Mouse (Mus musculus): ENCODE data around the gene Acad8.
A peak's percentile ranks its signal among the peaks of the same experiment; 100 is the strongest.

Acad8 gene

DNA sequence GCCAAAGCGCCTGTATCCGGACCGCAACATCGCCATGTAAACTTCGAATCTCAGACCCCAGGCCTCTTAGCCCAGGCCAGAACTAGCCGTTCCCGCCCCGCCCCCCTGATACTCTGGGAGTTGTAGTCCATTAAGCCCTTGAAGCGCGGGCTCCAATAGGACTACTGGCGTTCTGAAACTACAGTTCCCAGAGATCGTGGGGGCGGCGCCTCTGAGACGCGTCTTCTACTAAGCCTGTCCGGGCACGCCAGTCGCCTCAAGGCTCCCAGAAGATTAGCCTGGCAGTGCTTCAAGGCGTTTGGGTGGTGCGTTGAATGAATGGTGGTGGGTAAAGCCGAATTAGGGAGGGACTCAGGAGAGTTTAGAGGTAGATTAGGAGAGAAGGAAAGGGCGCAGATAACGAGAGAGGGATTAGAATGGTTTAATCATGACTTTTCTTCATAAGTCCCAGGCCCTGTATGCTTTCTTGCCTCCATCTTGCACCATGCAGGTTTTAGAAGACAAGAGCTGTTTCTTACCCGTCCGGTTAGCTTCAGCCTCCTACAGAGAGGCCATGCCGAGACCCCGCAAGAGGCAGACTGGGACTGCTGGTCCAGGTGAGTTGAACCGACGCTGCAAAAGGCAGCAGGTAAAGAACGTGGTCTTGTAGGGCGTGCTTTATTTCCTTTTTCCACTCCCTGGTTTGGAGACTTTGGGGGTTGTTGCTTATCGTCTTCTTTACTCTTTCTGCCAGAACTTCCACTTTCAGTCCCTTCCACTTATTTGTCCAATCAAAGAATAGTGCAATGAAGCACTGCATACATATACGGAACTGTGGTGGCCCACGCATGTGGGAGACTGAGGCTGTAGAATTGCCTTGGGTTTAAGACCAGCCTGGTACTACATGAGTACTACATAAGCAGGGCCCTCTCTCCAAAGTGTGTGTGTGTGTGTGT lies at the start of gene Acad8, which contains the start of gene Thyn1:
Gene Acad8 (minus strand): TSS at position 106 of the 935 bp plus-strand sequence.
Gene Thyn1 (plus strand): TSS at position 250 of the 935 bp plus-strand sequence.
- DNase-seq, result peak; percentile 91

GRCm38 (mm10) chr9:27043892-27044291 lies 44.5 kb upstream of the Acad8 start:
- no peak for DNase-seq

DNA sequence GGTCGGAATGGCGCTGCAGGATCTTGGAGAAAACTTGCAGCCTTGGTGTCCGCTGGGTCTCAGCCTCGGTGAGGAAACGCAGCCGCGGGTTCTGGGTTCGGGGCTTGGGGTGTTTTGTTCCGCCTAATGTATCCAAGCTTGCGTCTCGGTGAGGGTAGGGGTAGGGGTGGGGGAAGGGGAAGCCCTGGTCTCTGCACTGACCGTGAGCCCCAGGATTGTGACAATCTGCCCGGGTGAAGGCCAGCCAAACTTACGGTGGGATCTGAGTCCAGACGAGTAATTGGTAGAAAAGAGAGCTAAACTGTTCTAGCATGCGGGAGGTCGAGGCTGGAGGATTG lies 31.4 kb upstream of the Acad8 start:
- no peak for DNase-seq

DNA sequence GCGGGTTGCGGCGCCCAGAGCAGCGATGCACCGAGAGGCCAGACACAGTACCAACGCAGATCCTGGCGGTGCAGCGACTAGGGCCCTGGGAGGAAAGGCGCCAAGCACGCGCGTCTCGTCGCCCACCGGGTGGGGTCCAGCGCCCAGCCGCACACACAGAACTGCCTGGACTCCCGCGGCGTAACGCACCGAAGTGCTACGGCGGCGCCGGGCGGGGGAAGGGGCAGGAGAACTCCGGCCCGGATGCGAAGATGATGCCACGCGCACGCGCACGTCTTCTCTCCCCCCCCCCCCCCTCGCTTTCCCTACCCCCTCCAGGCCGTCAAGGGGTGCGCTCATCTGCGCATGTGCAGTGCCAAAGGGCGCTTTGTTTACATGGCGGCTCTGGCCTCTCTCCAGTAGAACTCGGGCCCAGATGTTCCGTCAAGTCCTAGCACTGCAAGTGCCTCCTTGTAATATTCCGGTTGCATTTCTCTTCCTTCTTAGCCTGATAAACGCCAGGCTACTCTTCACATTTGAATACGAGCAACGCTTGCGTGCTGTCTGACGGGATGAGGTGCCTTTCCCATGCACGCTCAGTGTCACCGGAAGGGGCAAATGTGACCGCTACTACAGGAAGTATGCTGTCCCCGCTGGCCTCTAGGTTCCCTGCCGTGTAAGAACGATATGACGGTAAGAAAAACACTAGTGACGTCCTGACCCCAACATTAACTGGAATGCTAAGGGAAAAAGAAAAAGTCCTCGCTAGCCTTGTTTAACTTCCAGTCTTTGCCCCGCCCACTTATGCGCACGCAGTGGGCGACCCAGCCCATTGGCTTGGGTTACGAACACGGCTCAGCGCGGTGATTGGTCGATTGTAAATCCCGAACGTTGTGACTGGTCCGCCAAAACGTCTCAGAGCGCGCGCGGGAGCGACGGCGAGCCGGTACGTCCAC lies 30.7 kb upstream of the Acad8 start, which contains the start of the genes Vps26b and Ncapd3:
Gene Vps26b (minus strand): TSS at position 238 of the 935 bp plus-strand sequence.
Gene Ncapd3 (plus strand): TSS at position 348 of the 935 bp plus-strand sequence.
- DNase-seq, result peak; percentile 94

DNA sequence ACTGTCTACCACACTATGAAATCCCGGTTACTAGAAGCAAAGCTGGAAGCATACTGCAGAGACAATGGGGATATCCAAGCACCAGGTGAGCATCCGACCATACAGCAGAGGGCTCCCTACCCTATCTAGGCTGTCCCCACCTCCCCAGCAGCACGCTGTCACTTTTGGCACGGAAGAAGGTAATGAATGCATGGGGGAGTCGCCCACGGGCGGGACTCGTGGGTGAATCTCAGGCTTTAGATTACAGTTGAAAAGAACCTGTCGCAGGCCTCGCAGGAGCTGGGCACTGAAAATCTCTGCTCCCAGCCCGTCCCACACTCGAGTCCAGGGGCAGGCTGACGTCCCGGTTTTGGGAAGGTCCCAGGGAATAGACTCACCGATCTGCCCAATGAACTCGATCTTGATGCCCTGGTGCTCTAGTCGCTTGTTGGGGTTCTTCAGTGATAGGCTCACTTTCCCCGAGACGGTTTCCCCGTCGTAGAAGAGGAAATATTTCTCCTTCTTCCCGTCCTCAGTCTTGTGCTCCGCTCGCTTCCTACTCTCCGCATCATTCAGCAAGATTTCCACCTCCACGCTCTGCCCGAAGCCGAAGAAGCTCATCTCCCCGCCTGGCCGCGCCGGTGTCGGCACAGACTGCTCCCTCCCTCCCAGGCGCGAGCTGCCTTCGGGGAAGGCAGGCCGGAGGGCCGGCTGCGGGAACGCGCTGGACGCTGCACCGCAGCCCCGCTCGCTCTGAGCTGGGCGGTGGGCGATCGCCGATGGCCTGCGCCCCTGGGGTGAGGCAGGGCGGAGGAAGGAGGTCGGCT lies 29.9 kb upstream of the Acad8 start:
- DNase-seq, result peak; percentile 72

- no peak for DNase-seq
Measured at GRCm38 (mm10) chr9:27026708-27027107, 27.3 kb upstream of the Acad8 start.

DNA sequence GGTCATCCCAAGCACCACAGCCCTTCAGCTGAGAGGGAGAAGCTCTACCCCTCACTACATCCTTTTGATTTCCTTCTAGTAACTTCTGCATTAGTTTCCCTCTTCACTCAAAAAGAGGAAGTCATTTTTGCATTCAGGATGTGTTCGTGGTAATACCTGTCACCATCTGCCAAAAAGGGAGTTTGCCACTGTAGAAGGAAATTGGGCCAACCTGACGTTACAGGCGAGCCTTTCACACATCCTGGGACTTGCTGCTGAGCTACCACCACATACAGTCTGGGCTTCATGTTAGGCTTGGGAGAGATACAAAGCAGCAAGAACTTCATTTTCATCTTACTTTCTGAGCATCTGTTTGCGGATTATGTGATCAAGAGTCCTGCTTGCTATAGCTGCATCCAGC lies 24.3 kb upstream of the Acad8 start:
- DNase-seq, result peak; percentile 11

DNA sequence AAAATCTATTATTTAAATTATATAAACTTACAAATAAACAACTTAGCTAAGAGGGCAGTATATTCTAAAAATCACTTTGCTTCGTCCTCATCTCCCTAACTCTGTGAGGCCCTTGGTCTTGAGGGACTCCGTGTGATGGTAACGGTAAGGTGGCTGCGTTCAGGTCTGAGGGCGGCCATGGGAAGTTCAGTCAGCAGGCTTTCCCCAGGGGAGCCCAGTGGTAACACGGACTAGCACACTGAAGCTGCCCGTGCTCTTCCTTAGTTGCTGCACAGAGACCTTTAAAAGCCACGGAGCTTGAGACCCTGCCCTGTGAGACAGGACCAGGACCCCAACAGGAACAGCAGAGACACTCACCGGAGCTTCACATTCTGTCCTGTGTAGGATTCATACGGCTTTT lies 19.6 kb upstream of the Acad8 start:
- no peak for DNase-seq

GRCm38 (mm10) chr9:27011572-27011971 lies 12.2 kb upstream of the Acad8 start:
- DNase-seq, result no peak

DNA sequence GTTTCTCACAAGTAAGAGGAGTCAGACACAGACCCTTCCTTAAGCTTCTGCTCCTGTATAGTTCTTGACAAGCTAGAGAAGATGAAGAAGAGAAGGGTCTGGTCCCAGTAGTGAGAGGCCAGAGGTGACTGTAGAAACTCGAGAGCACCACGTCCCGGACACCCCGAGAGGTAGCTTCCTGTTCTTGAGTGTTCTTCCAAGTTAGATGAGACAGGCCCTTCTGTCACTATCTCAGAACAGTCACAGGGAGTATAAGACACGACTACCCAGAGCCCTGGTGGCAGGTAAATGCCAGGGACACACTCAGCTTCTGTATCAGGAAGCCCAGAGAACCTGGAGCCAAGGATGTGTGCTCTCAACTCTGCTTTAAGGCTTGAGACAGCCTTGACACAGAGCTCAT lies 9.9 kb upstream of the Acad8 start:
- DNase-seq, result no peak

DNA sequence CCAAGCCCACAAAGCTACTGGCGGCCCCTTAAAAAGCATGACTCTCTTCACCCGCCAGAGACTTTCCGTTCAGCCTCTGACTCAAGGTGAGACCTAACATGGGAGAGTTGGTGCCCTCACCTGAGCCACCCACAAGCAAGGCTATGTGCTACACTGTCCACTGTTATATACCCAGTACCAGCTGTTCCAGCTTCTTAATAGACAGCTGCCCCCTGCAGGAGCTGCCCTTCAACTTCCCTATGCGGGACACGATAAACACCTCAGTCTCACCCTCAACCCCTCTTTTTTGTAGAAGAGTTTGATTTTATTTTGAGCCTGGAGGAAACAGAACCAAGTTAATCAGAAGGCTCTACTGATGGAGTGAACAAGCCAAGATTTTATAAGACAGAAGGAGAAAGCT lies 7.5 kb upstream of the Acad8 start:
- no peak for DNase-seq

GRCm38 (mm10) chr9:27005933-27006332 lies 6.6 kb upstream of the Acad8 start:
- DNase-seq, result no peak

GRCm38 (mm10) chr9:27005231-27005630 lies 5.9 kb upstream of the Acad8 start:
- no peak for DNase-seq

DNA sequence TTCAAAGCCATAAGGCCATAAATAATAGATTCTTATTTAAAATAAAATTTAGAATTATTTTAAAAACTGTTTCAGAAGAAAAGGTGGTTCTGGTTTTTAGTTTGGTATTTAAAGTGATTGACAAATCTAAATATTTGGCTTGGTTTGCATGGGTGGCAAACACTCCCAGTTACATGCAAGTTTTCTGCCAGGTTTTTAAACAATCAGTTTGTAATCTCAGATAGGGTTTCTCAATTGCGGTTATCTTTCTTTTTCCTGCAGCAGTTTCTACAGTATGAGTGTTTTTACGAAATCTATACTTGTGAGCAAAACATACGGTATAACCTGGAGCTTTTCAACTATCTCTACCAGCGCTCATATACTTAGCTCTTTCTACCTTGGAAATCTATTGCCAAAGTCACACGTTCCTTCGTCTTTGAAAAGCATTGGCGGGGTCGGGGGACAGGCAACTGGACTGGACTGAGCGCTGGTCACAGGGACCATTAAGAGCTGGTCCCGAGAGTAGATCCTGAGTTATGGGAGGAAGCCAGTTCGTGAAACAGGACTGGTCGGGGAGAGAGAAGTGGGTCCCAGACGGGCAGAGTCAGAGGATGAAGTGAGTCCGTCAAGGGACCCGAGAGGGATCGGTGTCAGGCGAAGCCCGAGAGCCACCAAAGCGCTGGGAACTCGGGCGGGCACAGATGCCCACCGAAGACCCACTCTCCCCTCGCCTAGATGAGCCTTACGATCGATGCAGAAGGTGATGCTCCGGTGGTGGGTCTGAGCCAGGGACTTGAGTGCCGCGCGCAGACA lies 501 bp downstream of the Acad8 start:
- no peak for DNase-seq

DNA sequence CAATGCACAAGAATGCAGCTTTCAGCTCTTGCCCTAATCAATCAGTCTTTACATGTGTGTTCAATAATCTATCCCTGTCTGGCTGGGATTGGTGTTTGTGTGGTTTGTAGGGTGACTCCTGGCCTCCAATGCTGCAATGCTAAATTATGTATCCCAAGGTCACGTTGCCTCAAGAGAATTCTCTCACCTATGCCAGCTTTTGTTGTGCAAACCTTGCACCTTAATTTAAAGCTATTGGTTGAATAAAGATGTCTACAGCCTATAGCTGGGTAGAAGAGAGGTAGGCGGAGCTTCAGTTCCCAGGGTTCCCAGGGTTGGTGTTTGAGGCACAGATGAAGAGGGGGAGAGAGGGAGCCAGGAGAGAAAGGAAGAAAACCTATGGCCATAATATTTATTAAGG lies 1.9 kb downstream of the Acad8 start:
- no peak for DNase-seq

- DNase-seq, result no peak
Measured at GRCm38 (mm10) chr9:26997062-26997461, 2.3 kb downstream of the Acad8 start.

DNA sequence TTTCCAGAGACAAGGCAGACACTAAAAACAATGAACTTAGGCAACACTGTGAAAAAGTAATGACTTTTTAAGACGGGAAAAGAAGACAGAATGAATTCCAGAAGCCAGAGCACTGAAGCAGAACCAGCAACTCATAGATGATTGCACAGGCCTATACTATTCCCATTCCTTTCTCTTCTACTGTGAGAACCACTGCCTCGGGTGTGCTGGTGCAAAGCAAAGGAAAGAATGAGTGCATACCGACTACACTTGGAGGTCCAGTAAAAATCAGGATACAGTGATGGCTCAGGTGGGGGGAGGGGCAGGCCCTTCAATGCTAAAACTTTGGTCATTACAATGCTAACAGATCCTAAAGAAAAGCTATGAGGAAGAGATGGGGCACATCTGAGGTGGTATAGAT lies 5.5 kb downstream of the Acad8 start:
- no peak for DNase-seq

- DNase-seq, result no peak
Measured at GRCm38 (mm10) chr9:26993118-26993517, 6.2 kb downstream of the Acad8 start.

DNA sequence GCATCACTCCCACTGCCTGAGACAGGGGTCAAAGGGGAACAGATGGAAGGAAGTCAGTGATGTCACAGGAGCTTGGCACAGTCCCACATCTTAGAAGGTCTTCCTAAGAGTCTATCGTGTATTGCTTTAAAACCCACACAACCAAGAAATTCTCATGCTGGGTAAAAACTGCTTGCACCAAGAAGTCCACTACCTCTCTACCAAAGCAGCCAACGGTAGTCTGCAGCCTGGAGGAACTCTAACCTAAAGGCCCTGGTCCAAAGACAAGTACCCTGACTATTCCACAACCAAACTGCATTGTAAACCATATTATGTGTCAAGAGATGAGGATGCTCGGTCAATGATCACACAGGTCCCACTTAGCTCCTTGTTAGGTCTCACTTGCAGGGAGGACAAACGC lies 9.2 kb downstream of the Acad8 start:
- DNase-seq, result no peak

DNA sequence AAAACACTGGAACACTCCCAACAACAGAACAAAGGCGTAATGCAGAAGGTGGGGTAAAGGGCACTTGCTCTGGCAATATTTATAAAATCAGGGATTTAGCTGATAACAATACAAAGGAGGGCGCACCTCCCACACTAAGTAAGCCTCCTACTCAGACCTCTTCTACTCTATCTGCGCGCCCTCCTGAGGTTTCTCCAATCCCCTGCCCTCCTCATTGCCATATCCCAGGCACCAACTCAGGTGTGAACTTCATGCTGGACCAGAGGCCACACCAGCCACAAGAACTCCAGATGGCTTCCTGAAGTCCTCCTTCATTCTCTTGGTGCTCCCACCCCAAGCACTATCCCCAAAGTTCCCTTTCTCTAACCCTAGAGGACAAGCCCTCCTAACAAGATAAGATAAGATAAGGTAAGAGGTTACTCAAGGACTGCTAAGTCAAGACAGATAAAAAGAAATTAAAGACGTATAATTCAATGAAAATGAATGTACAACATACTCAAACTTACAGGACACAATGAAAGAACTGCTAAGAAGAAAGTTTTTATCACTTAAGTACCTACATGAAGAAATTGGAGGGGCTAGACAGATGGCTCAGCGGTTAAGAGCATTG lies 13.6 kb downstream of the Acad8 start:
- no peak for DNase-seq

DNA sequence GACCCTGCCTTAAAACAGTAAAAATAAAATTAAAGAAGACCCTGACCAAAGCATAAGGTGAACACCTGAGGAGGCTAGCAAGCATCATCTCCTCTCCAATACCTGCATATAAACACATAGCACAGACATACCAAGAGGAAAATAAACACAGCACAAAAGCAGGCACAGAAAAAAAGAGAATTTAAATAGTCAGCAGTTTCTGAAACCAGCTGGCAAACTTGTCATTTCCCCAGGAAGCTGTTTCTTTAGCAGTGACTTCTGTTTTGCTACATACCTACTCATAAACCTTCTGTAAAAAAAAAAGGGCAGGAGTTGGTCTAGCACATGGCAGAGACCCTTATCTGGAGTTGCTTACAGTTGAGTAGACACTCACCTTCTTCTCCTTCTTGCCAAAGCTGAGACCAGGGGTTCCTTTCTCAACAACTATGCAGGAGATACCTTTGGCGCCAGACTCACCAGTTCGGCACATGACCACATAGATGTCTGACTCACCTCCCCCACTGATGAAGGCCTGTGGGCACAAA lies 14.2 kb downstream of the Acad8 start:
- no peak for DNase-seq
